Mouse (Mus musculus) limb, embryonic 14.5 days (tissue): ENCODE data around the gene Telo2. TPM values are rescaled to one million over a fixed set of nuclear protein-coding genes. Genes with fewer than 3 reads are reported as not detected.

Source experiments
- ATAC-seq: fragments of 200-750 bp; cut with Nextera tagmentation; 2 replicates; pipeline ENCODE4 v1.8.0; 2017; ENCODE audit warnings: low read depth, moderate number of reproducible peaks, moderate TSS enrichment; ENCODE audit not compliant: low FRiP score
- DNase-seq: peaks from one replicate; pipeline ENCODE4 v3.0.0-alpha.2; 2015; ENCODE audit warnings: low spot score
- H3K27ac ChIP-seq: fragments of 300-500 bp; sonication (generic); replicated peaks from 2 replicates; pipeline ENCODE4 v1.5.1; 2014; ENCODE audit warnings: low read depth, mild to moderate bottlenecking, low read length, moderate library complexity, mixed read lengths
- H3K27me3 ChIP-seq: fragments of 300-500 bp; sonication (generic); 2 replicates; pipeline ENCODE4 v1.6.1; 2014; ENCODE audit warnings: low read length, mixed read lengths; ENCODE audit not compliant: control insufficient read depth, insufficient read depth
- H3K36me3 ChIP-seq: fragments of 300-500 bp; sonication (generic); 2 replicates; pipeline ENCODE4 v1.6.1; 2014; ENCODE audit warnings: mild to moderate bottlenecking, low read length, moderate library complexity, mixed read lengths; ENCODE audit not compliant: control insufficient read depth, insufficient read depth
- H3K4me1 ChIP-seq: fragments of 300-500 bp; sonication (generic); 2 replicates; pipeline ENCODE4 v1.6.1; 2014; ENCODE audit warnings: antibody characterized with exemption, low read length, mixed read lengths; ENCODE audit not compliant: control insufficient read depth, insufficient read depth
- H3K4me2 ChIP-seq: fragments of 300-500 bp; sonication (generic); replicated peaks from 2 replicates; pipeline ENCODE4 v1.6.1; 2014; ENCODE audit warnings: low read depth, mild to moderate bottlenecking, low read length, moderate library complexity; ENCODE audit not compliant: severe bottlenecking
- H3K4me3 ChIP-seq: fragments of 300-500 bp; sonication (generic); replicated peaks from 2 replicates; pipeline ENCODE4 v1.5.1; 2014; ENCODE audit warnings: low read length
- H3K9ac ChIP-seq: fragments of 300-500 bp; sonication (generic); 2 replicates; pipeline ENCODE4 v1.6.1; 2014; ENCODE audit warnings: mild to moderate bottlenecking, low read depth, low read length, moderate library complexity; ENCODE audit not compliant: severe bottlenecking
- H3K9me3 ChIP-seq: fragments of 300-500 bp; sonication (generic); 2 replicates; pipeline ENCODE4 v1.6.1; 2016; ENCODE audit warnings: low read length; ENCODE audit not compliant: control insufficient read depth
- POLR2A ChIP-seq: fragments of 200-500 bp; IDR thresholded peaks from 2 replicates; pipeline ENCODE4 v1.8.0; 2012; ENCODE audit warnings: inconsistent platforms, mild to moderate bottlenecking, moderate library complexity, borderline replicate concordance; ENCODE audit not compliant: insufficient read depth, insufficient read length; ENCODE audit errors: extremely low read depth
- WGBS: fragments of 180-500 bp; shearing (Covaris S2); extraction: QIAGEN DNeasy Blood & Tissue Kit; methylation state at CpG from one replicate; pipeline ENCODE4 v1.1.7; 2014; 5-methylcytosine and 5-hydroxymethylcytosine counted together
- polyA plus RNA-seq, 2 experiments: library from polyadenylated mRNA; depleted of rRNA in 1 of 2; stranded (reverse) in 1 of 2; unstranded in 1 of 2; fragments of >200 nt; fragmentation: Nextera tagmentation in 1 of 2; extraction: Ambion mirVana in 1 of 2; gene quantifications; 2 replicates each; pipeline versions ENCODE4 v1.2.1 to v1.2.3; 2012 to 2014

Telo2 gene
- polyA plus RNA-seq, 2 experiments = 31.1 to 41.7 TPM

DNA sequence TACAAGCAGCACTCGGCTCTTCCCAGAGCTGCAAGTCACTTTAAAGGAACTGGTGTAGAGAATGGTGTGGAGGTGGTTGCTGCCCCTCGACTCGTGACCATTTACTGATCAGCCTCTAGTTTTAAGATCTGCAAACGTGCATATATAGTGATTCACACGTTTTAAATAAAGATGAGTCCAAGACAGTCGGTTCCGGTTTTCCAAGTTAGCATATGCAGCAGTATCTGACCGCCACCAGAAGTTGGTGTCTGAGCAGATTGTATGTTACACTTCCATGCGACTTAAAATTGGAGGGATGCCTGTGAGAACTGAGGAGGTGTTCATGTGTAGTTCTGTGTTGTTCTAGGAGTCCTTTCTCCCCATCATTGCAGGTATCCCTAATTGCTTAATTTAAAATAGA, 62.5 kb downstream of the Telo2 start:
- no peak overlapping the region for H3K9ac ChIP-seq
- 81% methylated on average over 9 of the region's 9 CpGs for WGBS
- no peak for ATAC-seq
- no peaks in the 10 kb centered on the region for H3K27me3 ChIP-seq
- H3K4me3 ChIP-seq = no peak overlapping the region
- no peak for DNase-seq
- H3K4me2 ChIP-seq = no peak overlapping the region
- H3K36me3 ChIP-seq = peaks cover 48% of the 10 kb centered on the region
- no peak for TF ChIP-seq POLR2A
- H3K4me1 ChIP-seq = no peaks in the 10 kb centered on the region
- no peak overlapping the region for H3K27ac ChIP-seq
- H3K9me3 ChIP-seq = no peaks in the 10 kb centered on the region

Other genes starting within 250 kb of the Telo2 start
- gene Igfals, start 250.0 kb downstream of the Telo2 start, polyA plus RNA-seq (2012; rRNA removed) = 0.10 and 0.24 TPM in 2 replicates
- 0.08 and 0.18 TPM in 2 replicates for gene Igfals, start 250.0 kb downstream of the Telo2 start, polyA plus RNA-seq (2014; fragmentation: Nextera tagmentation; extraction: Ambion mirVana)
- 27.4 and 31.2 TPM in 2 replicates for gene Nubp2, start 229.6 kb downstream of the Telo2 start, polyA plus RNA-seq (2012; rRNA removed)
- 54.0 and 55.5 TPM in 2 replicates for gene Nubp2, start 229.6 kb downstream of the Telo2 start, polyA plus RNA-seq (2014; fragmentation: Nextera tagmentation; extraction: Ambion mirVana)
- 49.6 and 53.4 TPM in 2 replicates for gene Spsb3, start 229.3 kb downstream of the Telo2 start, polyA plus RNA-seq (2012; rRNA removed)
- gene Spsb3, start 229.3 kb downstream of the Telo2 start, polyA plus RNA-seq (2014; fragmentation: Nextera tagmentation; extraction: Ambion mirVana) = 39.4 and 40.8 TPM in 2 replicates
- gene Eme2, start 220.9 kb downstream of the Telo2 start, polyA plus RNA-seq (2012; rRNA removed) = 39.1 and 43.9 TPM in 2 replicates
- gene Eme2, start 220.9 kb downstream of the Telo2 start, polyA plus RNA-seq (2014; fragmentation: Nextera tagmentation; extraction: Ambion mirVana) = 28.7 and 28.9 TPM in 2 replicates
- gene Mrps34, start 220.9 kb downstream of the Telo2 start, polyA plus RNA-seq (2012; rRNA removed) = 101 and 121 TPM in 2 replicates
- gene Mrps34, start 220.9 kb downstream of the Telo2 start, polyA plus RNA-seq (2014; fragmentation: Nextera tagmentation; extraction: Ambion mirVana) = 82.1 and 82.7 TPM in 2 replicates
- 30.3 and 36.5 TPM in 2 replicates for gene Nme3, start 219.5 kb downstream of the Telo2 start, polyA plus RNA-seq (2012; rRNA removed)
- 47.6 and 48.4 TPM in 2 replicates for gene Nme3, start 219.5 kb downstream of the Telo2 start, polyA plus RNA-seq (2014; fragmentation: Nextera tagmentation; extraction: Ambion mirVana)
- gene Mapk8ip3, start 179.0 kb downstream of the Telo2 start, polyA plus RNA-seq (2012; rRNA removed) = 186 and 210 TPM in 2 replicates
- 41.4 and 46.4 TPM in 2 replicates for gene Mapk8ip3, start 179.0 kb downstream of the Telo2 start, polyA plus RNA-seq (2014; fragmentation: Nextera tagmentation; extraction: Ambion mirVana)
- 85.4 and 89.6 TPM in 2 replicates for gene Jpt2, start 155.3 kb downstream of the Telo2 start, polyA plus RNA-seq (2012; rRNA removed)
- 98.7 and 99.0 TPM in 2 replicates for gene Jpt2, start 155.3 kb downstream of the Telo2 start, polyA plus RNA-seq (2014; fragmentation: Nextera tagmentation; extraction: Ambion mirVana)
- 33.5 and 41.9 TPM in 2 replicates for gene Cramp1l, start 100.2 kb downstream of the Telo2 start, polyA plus RNA-seq (2012; rRNA removed)
- gene Cramp1l, start 100.2 kb downstream of the Telo2 start, polyA plus RNA-seq (2014; fragmentation: Nextera tagmentation; extraction: Ambion mirVana) = 8.1 and 10.0 TPM in 2 replicates
- 18.5 and 20.4 TPM in 2 replicates for gene Ift140, start 99.9 kb downstream of the Telo2 start, polyA plus RNA-seq (2012; rRNA removed)
- 15.3 and 16.4 TPM in 2 replicates for gene Ift140, start 99.9 kb downstream of the Telo2 start, polyA plus RNA-seq (2014; fragmentation: Nextera tagmentation; extraction: Ambion mirVana)
- gene Tmem204, start 32.4 kb downstream of the Telo2 start, polyA plus RNA-seq (2012; rRNA removed) = 12.1 and 18.1 TPM in 2 replicates
- 17.3 and 18.5 TPM in 2 replicates for gene Tmem204, start 32.4 kb downstream of the Telo2 start, polyA plus RNA-seq (2014; fragmentation: Nextera tagmentation; extraction: Ambion mirVana)
- gene Ptx4, start 4.8 kb upstream of the Telo2 start, polyA plus RNA-seq (2012; rRNA removed) = 1.8 and 2.3 TPM in 2 replicates
- gene Ptx4, start 4.8 kb upstream of the Telo2 start, polyA plus RNA-seq (2014; fragmentation: Nextera tagmentation; extraction: Ambion mirVana) = 2.0 and 2.7 TPM in 2 replicates
- gene Clcn7, start 17.4 kb upstream of the Telo2 start, polyA plus RNA-seq (2012; rRNA removed) = 32.4 and 40.1 TPM in 2 replicates
- 21.3 and 26.3 TPM in 2 replicates for gene Clcn7, start 17.4 kb upstream of the Telo2 start, polyA plus RNA-seq (2014; fragmentation: Nextera tagmentation; extraction: Ambion mirVana)
- gene Ccdc154, start 46.5 kb upstream of the Telo2 start, polyA plus RNA-seq (2012; rRNA removed) = 0.03 TPM in 1 of 2 replicates, not detected in the other
- gene Ccdc154, start 46.5 kb upstream of the Telo2 start, polyA plus RNA-seq (2014; fragmentation: Nextera tagmentation; extraction: Ambion mirVana) = not detected in 2 replicates
- gene Gm38655, start 59.5 kb upstream of the Telo2 start, polyA plus RNA-seq (2012; rRNA removed) = not detected in 2 replicates
- not detected in 2 replicates for gene Gm38655, start 59.5 kb upstream of the Telo2 start, polyA plus RNA-seq (2014; fragmentation: Nextera tagmentation; extraction: Ambion mirVana)
- 27.1 and 27.3 TPM in 2 replicates for gene BC003965, start 68.6 kb upstream of the Telo2 start, polyA plus RNA-seq (2012; rRNA removed)
- gene BC003965, start 68.6 kb upstream of the Telo2 start, polyA plus RNA-seq (2014; fragmentation: Nextera tagmentation; extraction: Ambion mirVana) = 28.6 and 28.8 TPM in 2 replicates
- 18.0 and 22.1 TPM in 2 replicates for gene Unkl, start 72.4 kb upstream of the Telo2 start, polyA plus RNA-seq (2012; rRNA removed)
- 6.1 and 6.3 TPM in 2 replicates for gene Unkl, start 72.4 kb upstream of the Telo2 start, polyA plus RNA-seq (2014; fragmentation: Nextera tagmentation; extraction: Ambion mirVana)
- 29.4 and 34.7 TPM in 2 replicates for gene Gnptg, start 124.2 kb upstream of the Telo2 start, polyA plus RNA-seq (2012; rRNA removed)
- 30.9 and 33.4 TPM in 2 replicates for gene Gnptg, start 124.2 kb upstream of the Telo2 start, polyA plus RNA-seq (2014; fragmentation: Nextera tagmentation; extraction: Ambion mirVana)
- 40.6 and 43.7 TPM in 2 replicates for gene Tsr3, start 124.2 kb upstream of the Telo2 start, polyA plus RNA-seq (2012; rRNA removed)
- 46.3 and 47.9 TPM in 2 replicates for gene Tsr3, start 124.2 kb upstream of the Telo2 start, polyA plus RNA-seq (2014; fragmentation: Nextera tagmentation; extraction: Ambion mirVana)
- gene Baiap3, start 140.4 kb upstream of the Telo2 start, polyA plus RNA-seq (2012; rRNA removed) = 1.5 and 1.9 TPM in 2 replicates
- 0.89 and 1.5 TPM in 2 replicates for gene Baiap3, start 140.4 kb upstream of the Telo2 start, polyA plus RNA-seq (2014; fragmentation: Nextera tagmentation; extraction: Ambion mirVana)
- 434 and 540 TPM in 2 replicates for gene Ube2i, start 158.7 kb upstream of the Telo2 start, polyA plus RNA-seq (2012; rRNA removed)
- 533 and 582 TPM in 2 replicates for gene Ube2i, start 158.7 kb upstream of the Telo2 start, polyA plus RNA-seq (2014; fragmentation: Nextera tagmentation; extraction: Ambion mirVana)
- gene Prss34, start 182.4 kb upstream of the Telo2 start, polyA plus RNA-seq (2012; rRNA removed) = 6.0 and 8.5 TPM in 2 replicates
- gene Prss34, start 182.4 kb upstream of the Telo2 start, polyA plus RNA-seq (2014; fragmentation: Nextera tagmentation; extraction: Ambion mirVana) = 6.7 and 10.6 TPM in 2 replicates
- gene Prss28, start 192.7 kb upstream of the Telo2 start, polyA plus RNA-seq (2012; rRNA removed) = 0.13 TPM in 1 of 2 replicates, not detected in the other
- gene Prss28, start 192.7 kb upstream of the Telo2 start, polyA plus RNA-seq (2014; fragmentation: Nextera tagmentation; extraction: Ambion mirVana) = not detected in 2 replicates
- not detected in 2 replicates for gene Prss29, start 202.7 kb upstream of the Telo2 start, polyA plus RNA-seq (2012; rRNA removed)
- not detected in 2 replicates for gene Prss29, start 202.7 kb upstream of the Telo2 start, polyA plus RNA-seq (2014; fragmentation: Nextera tagmentation; extraction: Ambion mirVana)
- gene Tpsab1, start 229.6 kb upstream of the Telo2 start, polyA plus RNA-seq (2012; rRNA removed) = 1.5 and 2.1 TPM in 2 replicates
- 1.2 and 2.2 TPM in 2 replicates for gene Tpsab1, start 229.6 kb upstream of the Telo2 start, polyA plus RNA-seq (2014; fragmentation: Nextera tagmentation; extraction: Ambion mirVana)